Mouse (Mus musculus) adrenal gland, adult 18-20 months (tissue): ENCODE data around the gene Gpr156. TPM values are rescaled to one million over a fixed set of nuclear protein-coding genes. Genes with fewer than 3 reads are reported as not detected.

Source experiments
- DNase-seq, 2 experiments: peaks; one replicate each; pipeline ENCODE4 v3.0.0; 2021 to 2022; ENCODE audit warnings: low spot score in 2 of 2
- total RNA-seq, 2 experiments: library from RNA; stranded (reverse); gene quantifications; 1 replicate in 1 of 2; 2 replicates in 1 of 2; pipeline ENCODE4 v1.2.3; 2021

Gpr156 gene
- total RNA-seq, 2 experiments from 2014 or later = 0.16 TPM; not detected in 1

DNA sequence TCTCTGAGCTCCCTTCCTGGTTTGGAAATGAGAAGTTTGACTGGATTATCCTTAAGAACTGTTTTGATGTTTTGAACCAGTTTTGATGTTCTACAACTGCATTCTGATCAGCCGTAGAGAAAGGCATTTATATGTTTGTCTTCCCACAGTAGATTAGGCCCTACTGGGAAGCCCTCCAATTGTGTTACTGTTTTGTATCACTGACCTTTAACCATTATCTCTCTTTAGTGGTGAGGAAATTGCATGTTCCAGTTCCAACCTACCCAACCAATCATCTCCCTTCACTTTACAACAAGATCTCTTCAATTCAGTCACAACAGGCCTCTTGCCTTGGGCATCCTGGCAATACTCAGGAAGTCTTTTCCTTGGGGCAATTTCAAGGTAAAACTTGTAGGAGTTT lies 5.2 kb upstream of the Gpr156 start:
- DNase-seq = no peak

DNA sequence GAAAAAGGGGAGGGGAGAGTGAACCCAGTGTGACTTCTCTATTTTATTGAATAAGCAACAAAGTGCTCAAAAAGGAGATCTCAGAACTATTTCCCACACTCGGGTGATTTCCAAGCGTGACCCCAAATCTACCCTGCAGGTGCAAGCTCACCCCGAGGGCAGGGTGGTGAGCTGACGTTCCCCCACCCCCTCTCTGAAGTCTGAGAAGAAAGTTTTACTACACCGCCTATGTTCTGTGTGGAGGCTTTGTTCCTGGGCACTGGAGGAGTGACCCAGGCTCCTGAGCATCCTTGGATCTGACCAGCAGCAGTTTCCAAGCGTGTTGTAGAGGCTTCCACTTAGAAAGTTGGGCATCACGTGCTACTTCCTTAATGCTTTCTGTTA lies 514 bp downstream of the Gpr156 start:
- no peak for DNase-seq

- DNase-seq = no peak
These were observed 2.7 kb downstream of the Gpr156 start for GRCm38 (mm10) chr16:37919000-37919399.

DNA sequence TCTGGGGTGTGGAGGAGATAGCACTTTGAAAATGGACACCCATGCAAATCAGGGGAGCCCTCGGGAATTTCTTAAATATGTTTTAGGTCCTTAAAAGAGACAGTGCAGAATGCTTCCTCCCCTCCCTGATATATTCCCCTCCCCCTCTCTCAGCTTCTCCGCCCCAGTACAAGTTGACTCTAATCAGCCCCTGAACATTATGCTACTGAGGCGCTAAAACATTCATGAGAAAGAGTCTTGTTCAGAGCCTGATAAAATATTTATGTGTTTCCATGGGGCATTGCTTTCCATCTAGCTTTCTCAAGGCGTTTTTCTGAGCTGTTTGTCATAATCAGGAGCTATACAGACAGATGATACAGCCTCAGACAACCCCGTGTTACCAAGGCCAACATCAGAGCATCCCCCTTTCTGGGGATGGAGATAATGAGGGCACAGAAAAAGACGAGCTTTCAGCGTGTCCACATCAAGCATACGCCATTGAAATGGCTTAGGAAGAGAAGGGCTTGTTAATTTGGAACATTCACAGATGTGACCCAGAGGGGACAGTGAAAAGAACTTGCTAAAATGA lies 4.6 kb downstream of the Gpr156 start:
- DNase-seq = no peak

GRCm38 (mm10) chr16:37926087-37926486 lies 9.8 kb downstream of the Gpr156 start:
- no peak for DNase-seq

DNA sequence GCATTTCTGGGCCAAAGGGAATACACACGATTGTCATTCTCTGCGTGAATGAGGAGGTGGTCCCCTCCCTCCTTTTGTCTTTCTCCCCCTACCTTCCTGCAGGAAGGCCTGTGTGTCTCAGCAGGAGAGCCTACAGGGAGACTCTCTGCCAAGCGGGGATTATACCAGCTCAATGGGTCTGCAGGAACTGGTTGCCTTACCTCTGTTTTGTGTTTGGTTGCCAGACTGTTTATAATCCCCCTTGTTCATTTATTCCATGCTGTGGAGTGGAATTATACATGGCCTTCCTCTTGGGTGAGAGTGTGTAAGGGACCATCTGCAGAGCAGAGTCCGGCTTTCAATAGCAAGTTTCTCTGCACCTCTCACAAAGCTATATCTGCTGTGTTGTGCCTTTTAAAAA lies 10.8 kb downstream of the Gpr156 start:
- no peak for DNase-seq

DNA sequence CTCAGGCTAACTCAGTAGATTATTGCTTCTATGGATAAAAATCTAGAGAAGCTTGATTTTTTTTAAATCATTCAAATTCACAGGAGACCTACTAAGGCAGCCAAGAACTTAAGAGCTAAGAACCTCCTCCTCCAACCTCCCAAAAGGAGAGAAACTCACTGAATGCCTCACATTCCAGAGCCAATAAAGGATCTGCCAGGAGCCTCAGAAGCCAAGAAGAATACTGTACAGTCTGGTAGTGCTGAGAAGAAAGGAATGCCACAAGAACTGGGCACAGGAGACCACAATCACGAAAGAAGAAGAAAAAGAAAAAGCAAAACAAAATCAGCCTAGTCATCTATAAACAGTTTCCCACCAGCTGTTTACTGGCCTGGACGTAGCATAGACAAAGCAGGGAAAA lies 12.7 kb downstream of the Gpr156 start:
- DNase-seq = no peak

GRCm38 (mm10) chr16:37929626-37930025 lies 13.3 kb downstream of the Gpr156 start:
- no peak for DNase-seq

- DNase-seq = no peak
These were observed 18.6 kb downstream of the Gpr156 start for GRCm38 (mm10) chr16:37934932-37935331.

GRCm38 (mm10) chr16:37937276-37937675 lies 21.0 kb downstream of the Gpr156 start:
- DNase-seq = no peak

GRCm38 (mm10) chr16:37938125-37939081 lies 22.1 kb downstream of the Gpr156 start:
- no peak for DNase-seq

GRCm38 (mm10) chr16:37939082-37939863 lies 23.0 kb downstream of the Gpr156 start:
- DNase-seq = no peak

DNA sequence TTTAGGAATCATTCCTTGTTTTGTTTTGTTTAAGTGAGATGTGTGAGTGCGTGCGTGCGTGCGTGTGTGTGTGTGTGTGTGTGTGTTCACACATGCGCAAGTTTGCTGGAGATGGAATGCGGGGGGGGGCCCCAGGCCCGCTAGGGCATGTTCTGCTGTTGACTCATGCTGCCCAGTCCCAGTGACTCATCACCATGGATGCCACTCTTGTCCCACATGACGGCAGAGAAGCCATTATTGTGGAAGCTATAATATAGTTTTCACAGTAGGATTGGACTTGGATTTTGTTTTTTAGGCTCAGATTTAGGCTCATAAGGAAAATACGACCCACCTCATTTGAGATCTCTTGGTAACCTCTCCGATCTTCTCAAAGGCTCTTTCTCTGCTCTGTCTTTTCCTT lies 24.0 kb downstream of the Gpr156 start:
- DNase-seq = no peak

DNA sequence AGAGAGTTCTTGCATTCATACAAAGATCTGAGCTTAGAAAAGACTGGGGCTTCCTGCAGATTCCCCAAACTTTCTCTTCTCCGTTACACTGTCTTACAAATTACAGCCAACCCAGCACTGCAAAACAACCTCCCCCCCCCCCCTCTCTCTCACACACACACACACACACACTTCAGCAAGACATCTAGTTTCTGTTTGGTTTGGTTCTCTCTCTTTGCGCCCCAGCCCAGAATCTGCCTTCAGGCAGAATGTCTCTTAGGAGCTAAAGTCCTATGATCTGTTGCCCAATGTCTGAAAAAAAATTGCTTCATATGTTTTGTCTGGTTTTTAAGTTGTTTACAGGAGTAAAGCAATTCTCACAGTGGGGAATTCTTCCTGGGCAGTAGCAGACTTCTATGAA lies 27.4 kb downstream of the Gpr156 start:
- no peak for DNase-seq

DNA sequence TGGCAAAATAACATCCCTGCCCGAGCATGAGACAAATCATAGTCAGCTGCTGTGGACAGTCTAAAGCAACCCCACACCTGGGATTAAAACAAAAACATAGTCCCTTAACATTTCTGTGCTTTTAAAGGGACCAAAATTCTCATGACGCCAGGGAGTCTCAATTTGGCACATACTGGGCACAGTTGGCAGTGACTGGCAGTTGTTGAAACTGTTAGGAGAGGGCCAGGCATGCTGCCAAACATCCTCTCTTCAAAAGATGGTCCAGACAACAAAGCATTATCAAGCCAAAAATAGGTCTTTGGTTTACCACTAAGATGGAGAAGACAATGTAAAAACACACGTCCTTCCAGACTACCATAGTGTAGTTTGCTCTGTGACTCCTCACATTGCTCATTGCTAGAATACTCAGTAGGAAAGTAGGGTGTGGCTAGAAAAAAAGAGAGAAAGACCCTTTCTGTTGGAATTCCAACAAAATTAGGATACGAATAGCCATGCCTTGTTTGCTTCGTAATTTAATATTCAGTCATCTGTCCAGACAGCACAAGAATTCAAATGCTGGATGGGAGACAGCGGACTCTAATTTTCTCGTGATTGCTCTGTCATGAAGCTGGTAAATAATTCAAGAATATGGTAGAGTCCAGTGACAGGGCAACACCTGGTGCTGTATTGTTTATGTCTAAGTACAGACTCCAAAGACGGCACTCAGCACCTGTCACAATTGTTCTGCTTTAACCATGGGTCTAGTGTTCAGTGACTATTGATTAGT lies 28.9 kb downstream of the Gpr156 start:
- no peak for DNase-seq

DNA sequence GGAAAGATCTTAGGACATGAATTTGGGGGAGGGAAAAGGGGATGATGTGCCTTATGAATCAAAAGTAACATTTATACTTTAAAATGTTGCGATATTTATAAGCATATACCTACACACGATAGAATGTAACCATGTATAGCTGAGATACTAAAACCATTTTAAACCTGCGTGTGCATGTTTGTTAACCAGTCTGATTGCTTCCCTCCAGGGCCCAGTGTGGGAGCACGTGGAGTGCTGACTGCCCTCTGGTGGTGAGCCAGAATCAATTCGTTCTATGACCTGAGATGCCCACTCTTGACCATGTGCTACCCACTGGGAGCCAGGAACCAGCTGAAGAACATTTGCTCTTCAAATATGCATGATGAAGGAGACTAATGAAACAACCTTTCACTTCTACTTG lies 30.9 kb downstream of the Gpr156 start:
- peak; percentile 62 to 69 for DNase-seq

GRCm38 (mm10) chr16:37948365-37948764 lies 32.1 kb downstream of the Gpr156 start:
- no peak for DNase-seq

DNA sequence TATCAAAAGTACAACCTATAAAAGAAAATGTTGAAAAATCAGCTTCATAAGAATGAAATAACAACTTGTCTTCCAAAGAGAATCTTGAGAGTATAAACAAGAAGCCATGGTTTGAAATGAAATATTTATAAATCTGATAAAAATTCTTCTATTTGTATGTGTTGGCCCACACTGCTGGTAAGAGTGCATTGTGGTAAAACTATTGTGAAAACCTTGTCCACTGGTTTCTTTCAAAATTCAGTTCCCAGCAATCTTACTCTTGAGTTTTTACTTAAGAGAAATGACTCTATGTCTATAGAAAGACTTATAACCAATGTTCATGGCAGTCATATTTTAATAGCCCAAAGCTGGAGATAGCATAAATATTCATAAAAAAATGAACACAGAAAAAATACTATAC lies 34.9 kb downstream of the Gpr156 start:
- no peak for DNase-seq

- no peak for DNase-seq
These were observed 36.9 kb downstream of the Gpr156 start for GRCm38 (mm10) chr16:37953186-37953585.

GRCm38 (mm10) chr16:37953991-37954942 lies 38.0 kb downstream of the Gpr156 start:
- no peak for DNase-seq
